ENCODE assay signal across 8 mouse cellular contexts in genomic region chr1:135347498-135348169, GRCm38 (mm10). TPM values are rescaled to one million over a fixed set of nuclear protein-coding genes. Genes with fewer than 3 reads are reported as not detected.
A peak's percentile ranks its signal among the peaks of the same experiment; 100 is the strongest.
DNase-seq lines count a peak whose midpoint lies in the region; ATAC-seq and TF ChIP-seq lines count a peak whose summit lies in the region.

No protein-coding gene starts in this region.

- H3K4me1 ChIP-seq in embryonic facial prominence, embryonic 10.5 days: peaks cover 25% of the 10 kb centered on the region
- peaks cover 8% of the 10 kb centered on the region for H3K4me1 ChIP-seq in testis, adult 2 months (ENCODE audit: control insufficient read depth, insufficient read depth, low read length)
- no peaks in the 10 kb centered on the region for H3K4me1 ChIP-seq in liver, embryonic 12.5 days

- peak overlapping the region; percentile 62 for H3K27ac ChIP-seq in gastrocnemius, adult 2 months
- H3K27ac ChIP-seq in embryonic facial prominence, embryonic 10.5 days (replicated peaks): peak overlapping the region; percentile 63
- H3K27ac ChIP-seq in testis, adult 2 months (ENCODE audit: control insufficient read depth, insufficient read depth, low read depth, low read length): peak overlapping the region; percentile 80
- no peak overlapping the region for H3K27ac ChIP-seq in liver, embryonic 12.5 days

- ATAC-seq in liver, embryonic 12.5 days: no peak

- H3K4me2 ChIP-seq in liver, embryonic 12.5 days: no peak overlapping the region

- DNase-seq in gastrocnemius, adult 2 months: peak; percentile 53
- no peak for DNase-seq in gastrocnemius, adult 8-10 months (ENCODE audit: low spot score in 2 of 2)
- peak; percentile 66 for DNase-seq in 3134 (ENCODE audit: extremely low read depth, insufficient read length, low spot score)
- DNase-seq in embryonic facial prominence, embryonic 10.5 days (ENCODE audit: low spot score): no peak
- peak; percentile 55 for DNase-seq in layer of hippocampus, adult 9-11 months
- DNase-seq in thymus, postnatal 0 days (ENCODE audit: low spot score): no peak

- H3K36me3 ChIP-seq in embryonic facial prominence, embryonic 10.5 days (replicated peaks): no peaks in the 10 kb centered on the region
- no peaks in the 10 kb centered on the region for H3K36me3 ChIP-seq in testis, adult 2 months (ENCODE audit: control insufficient read depth, insufficient read depth, low read length)
- no peaks in the 10 kb centered on the region for H3K36me3 ChIP-seq in liver, embryonic 12.5 days

- 48% methylated on average over 4 of the region's 4 CpGs for WGBS in embryonic facial prominence, embryonic 10.5 days
- WGBS in liver, embryonic 12.5 days (ENCODE audit: insufficient replicate concordance): 48% methylated on average over 4 of the region's 4 CpGs

- H3K9me3 ChIP-seq in embryonic facial prominence, embryonic 10.5 days: no peaks in the 10 kb centered on the region
- no peaks in the 10 kb centered on the region for H3K9me3 ChIP-seq in liver, embryonic 12.5 days (replicated peaks)

- TF ChIP-seq POLR2A in testis, adult 2 months (IDR thresholded peaks at IDR 0.05; ENCODE audit: control insufficient read depth, low read depth, low read length): no peak

- H3K27me3 ChIP-seq in embryonic facial prominence, embryonic 10.5 days (replicated peaks; ENCODE audit: low read depth, poor library complexity, severe bottlenecking): no peaks in the 10 kb centered on the region
- no peaks in the 10 kb centered on the region for H3K27me3 ChIP-seq in testis, adult 2 months (ENCODE audit: control insufficient read depth, insufficient read depth, low read length)
- H3K27me3 ChIP-seq in liver, embryonic 12.5 days (replicated peaks): no peaks in the 10 kb centered on the region; the same call in 1 of the 2 replicates

- intact Hi-C loops in gastrocnemius, adult 2 months (cut with DNase I): no loop called here

- H3K9ac ChIP-seq in liver, embryonic 12.5 days: no peak overlapping the region

- no peak overlapping the region for H3K4me3 ChIP-seq in gastrocnemius, adult 2 months
- H3K4me3 ChIP-seq in embryonic facial prominence, embryonic 10.5 days: no peak overlapping the region
- H3K4me3 ChIP-seq in testis, adult 2 months (ENCODE audit: control insufficient read depth, low read depth, low read length): no peak overlapping the region
- no peak overlapping the region for H3K4me3 ChIP-seq in liver, embryonic 12.5 days

- no peak for TF ChIP-seq CTCF in gastrocnemius, adult 2 months (IDR thresholded peaks at IDR 0.05)
- TF ChIP-seq CTCF in testis, adult 2 months (IDR thresholded peaks at IDR 0.05; ENCODE audit: control insufficient read depth, insufficient read depth, insufficient replicate concordance, low read depth, low read length): no peak

RNA-seq across cellular contexts. Expression of gene Lmod1, which starts 23.0 kb away (rescaled TPM):
- 1 to 10 TPM; 4.5 to 5.3 TPM for total RNA-seq in gastrocnemius, adult 2 months (2021)
- 1 to 10 TPM; 2.9 to 4.8 (median 3.5) TPM for total RNA-seq in gastrocnemius, adult 8-10 months (2022)
- polyA plus RNA-seq in embryonic facial prominence, embryonic 10.5 days (2016; fragmentation: Nextera tagmentation; extraction: Ambion mirVana): 0.31 and 0.33 TPM in 2 replicates
- polyA plus RNA-seq in testis, adult 2 months (2012; rRNA removed): 1.7 and 2.9 TPM in 2 replicates
- 0.11 and 0.12 TPM in 2 replicates for polyA plus RNA-seq in liver, embryonic 12.5 days (2016; fragmentation: Nextera tagmentation; extraction: Ambion mirVana)
- 0.55 and 0.89 TPM in 2 replicates for polyA plus RNA-seq in thymus, postnatal 0 days (2015; fragmentation: Nextera tagmentation; extraction: Ambion mirVana)

RNA-seq across cellular contexts. Expression of gene Shisa4, which starts 27.4 kb away (rescaled TPM):
- total RNA-seq in gastrocnemius, adult 2 months (2021): 100 to 1,000 TPM; 139 to 152 TPM
- 100 to 1,000 TPM; 128 to 167 (median 156) TPM for total RNA-seq in gastrocnemius, adult 8-10 months (2022)
- 53.5 and 55.9 TPM in 2 replicates for polyA plus RNA-seq in embryonic facial prominence, embryonic 10.5 days (2016; fragmentation: Nextera tagmentation; extraction: Ambion mirVana)
- polyA plus RNA-seq in testis, adult 2 months (2012; rRNA removed): 0.38 and 1.1 TPM in 2 replicates
- 5.4 and 5.5 TPM in 2 replicates for polyA plus RNA-seq in liver, embryonic 12.5 days (2016; fragmentation: Nextera tagmentation; extraction: Ambion mirVana)
- 11.0 and 14.5 TPM in 2 replicates for polyA plus RNA-seq in thymus, postnatal 0 days (2015; fragmentation: Nextera tagmentation; extraction: Ambion mirVana)

RNA-seq across cellular contexts. Expression of gene Timm17a, which starts 34.1 kb away (rescaled TPM):
- total RNA-seq in gastrocnemius, adult 2 months (2021): 100 to 1,000 TPM; 282 to 343 TPM
- total RNA-seq in gastrocnemius, adult 8-10 months (2022): 100 to 1,000 TPM; 246 to 345 (median 298) TPM
- polyA plus RNA-seq in embryonic facial prominence, embryonic 10.5 days (2016; fragmentation: Nextera tagmentation; extraction: Ambion mirVana): 213 and 215 TPM in 2 replicates
- 69.1 and 73.2 TPM in 2 replicates for polyA plus RNA-seq in testis, adult 2 months (2012; rRNA removed)
- polyA plus RNA-seq in liver, embryonic 12.5 days (2016; fragmentation: Nextera tagmentation; extraction: Ambion mirVana): 204 and 208 TPM in 2 replicates
- 235 TPM in 2 replicates for polyA plus RNA-seq in thymus, postnatal 0 days (2015; fragmentation: Nextera tagmentation; extraction: Ambion mirVana)

Comparison
In these comparisons a context has a peak if more than half of its experiments do, and no peak if none do; other contexts are left out.
1. DNase-seq: peak in gastrocnemius, adult 2 months (single experiment), 3134 (single experiment) and layer of hippocampus, adult 9-11 months (single experiment); none in gastrocnemius, adult 8-10 months (0 of 2), embryonic facial prominence, embryonic 10.5 days (single experiment) and thymus, postnatal 0 days (single experiment).